Mouse (Mus musculus) monocyte, adult 59 days (primary cell): ENCODE results near the gene Abcd2. TPM values are rescaled to one million over a fixed set of nuclear protein-coding genes. Genes with fewer than 3 reads are reported as not detected.

Source experiments
- total RNA-seq, 2 experiments: library from RNA; stranded (reverse); gene quantifications; one replicate each; pipeline ENCODE4 v1.2.4; 2023

The Abcd2 gene
- 10 to 100 TPM; 34.4 to 40.6 TPM for total RNA-seq

GRCm38 (mm10) chr15:91191412-91192222 is at the start of gene Abcd2:
TSS of gene Abcd2 (minus strand) at chr15:91191799.

GRCm38 (mm10) chr15:91199256-91199905 is 7.8 kb upstream of the Abcd2 start, which contains the start of gene CN725425:
TSS of gene CN725425 (plus strand) at chr15:91199494.

Other genes starting within 250 kb of the Abcd2 start
- not detected for gene Kif21a, start 141.9 kb downstream of the Abcd2 start, total RNA-seq
- gene CN725425, start 7.7 kb upstream of the Abcd2 start, total RNA-seq: not detected